Mouse (Mus musculus) bone marrow macrophage, adult 2 months (primary cell): Measurements from ENCODE around the gene Zmym1. TPM values are rescaled to one million over a fixed set of nuclear protein-coding genes. Genes with fewer than 3 reads are reported as not detected.
"Not testable (repeated sequence)": the region's sequence is repeated elsewhere in the genome, so short reads cannot be mapped to it uniquely, and the experiment has no call there.

Experiments used
- H3K27ac ChIP-seq: 2 replicates; pipeline ENCODE4 v1.5.1; 2012; ENCODE audit warnings: low read depth, low read length; ENCODE audit not compliant: insufficient read depth
- H3K4me1 ChIP-seq: 2 replicates; pipeline ENCODE4 v1.6.1; 2012; ENCODE audit warnings: low read length; ENCODE audit not compliant: control insufficient read depth, insufficient read depth
- H3K4me3 ChIP-seq: 2 replicates; pipeline ENCODE4 v1.5.1; 2012; ENCODE audit warnings: mild to moderate bottlenecking, low read length, moderate library complexity; ENCODE audit not compliant: insufficient read depth
- CTCF ChIP-seq: IDR thresholded peaks from 2 replicates; pipeline ENCODE4 v1.5.1; 2012; ENCODE audit warnings: low read depth, mild to moderate bottlenecking, low read length, moderate library complexity
- POLR2A ChIP-seq: IDR thresholded peaks from 2 replicates; pipeline ENCODE4 v1.6.1; 2012; ENCODE audit warnings: mild to moderate bottlenecking, low read depth, low read length, borderline replicate concordance
- polyA plus RNA-seq: library from polyadenylated mRNA; stranded (reverse); fragments of >200 nt; gene quantifications from 2 replicates; pipeline ENCODE4 v1.2.4, GENCODE M21; 2012; ENCODE audit not compliant: missing spikeins, insufficient read depth, insufficient read length

Gene Zmym1
- 8.2 and 13.2 TPM in 2 replicates for polyA plus RNA-seq

DNA sequence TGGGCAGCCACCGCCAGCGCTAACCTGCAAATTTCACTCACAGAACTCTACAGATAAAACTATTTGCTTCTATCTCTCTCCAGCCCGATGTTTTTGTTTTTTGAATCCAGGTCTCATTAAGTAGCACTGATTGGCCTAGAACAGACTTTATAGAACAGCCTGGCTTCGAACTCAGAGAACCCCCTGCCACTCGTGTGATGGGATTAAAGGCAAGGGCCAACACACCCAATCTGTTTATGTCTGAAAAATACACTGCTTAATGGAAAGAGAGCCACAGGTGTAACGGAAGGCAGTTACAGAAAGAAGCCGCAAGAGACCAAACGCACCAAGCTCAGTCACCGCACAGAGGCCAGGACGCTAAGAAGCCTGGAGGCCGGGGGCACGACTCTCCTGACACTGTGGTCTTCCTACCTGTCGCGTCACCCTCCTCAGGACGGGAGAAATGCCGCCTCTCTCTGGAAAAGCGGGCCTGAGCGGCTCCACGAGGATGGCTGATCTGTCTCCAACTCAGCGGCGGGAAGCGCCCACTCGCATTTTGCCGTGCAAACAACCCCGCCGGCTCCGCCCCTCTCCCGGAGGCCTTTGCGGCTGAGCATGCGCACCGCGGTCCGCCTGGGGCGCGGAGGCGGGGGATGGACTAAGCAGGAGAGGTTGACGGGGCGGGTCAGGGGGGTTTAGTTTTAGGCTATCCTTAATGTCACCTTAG lies at the start of gene Zmym1:
Gene Zmym1 (minus strand): TSS at position 568 of the 706 bp plus-strand sequence.
- TF ChIP-seq POLR2A (0 out of 2 replicates have a peak, but pooled peaks have one; percentile 21), CTCF (no peak)
- H3K4me1 ChIP-seq = peaks cover 5% of the 10 kb centered on the region
- peak within 1 kb of the TSS; percentile 96 for H3K4me3 ChIP-seq
- peak within 1 kb of the TSS; percentile 19; the same call in 1 of the 2 replicates for H3K27ac ChIP-seq

DNA sequence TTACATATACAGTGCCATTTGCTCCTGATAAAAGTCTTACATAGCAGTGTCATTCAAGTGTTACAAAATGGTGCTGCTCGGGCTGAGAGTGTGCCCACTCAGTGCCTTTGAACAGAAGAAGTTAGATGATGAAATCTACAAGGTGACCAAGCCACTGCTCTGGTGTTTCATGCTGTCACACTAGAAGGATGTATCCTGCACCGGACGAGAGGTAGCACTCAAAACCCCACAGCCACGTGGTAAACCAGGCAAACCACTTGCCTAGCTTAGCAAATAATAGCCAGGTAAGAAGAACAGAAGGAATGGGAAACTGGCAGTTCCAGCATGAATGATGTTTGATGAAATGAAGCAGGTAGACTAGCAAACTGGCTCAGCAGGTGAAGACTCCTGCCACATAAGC lies 49.6 kb upstream of the Zmym1 start:
- Histone ChIP-seq H3K4me3 (no peak overlapping the region), H3K27ac (no peak overlapping the region), H3K4me1 (no peaks in the 10 kb centered on the region)
- no peak for TF ChIP-seq CTCF
- no peak for TF ChIP-seq POLR2A

DNA sequence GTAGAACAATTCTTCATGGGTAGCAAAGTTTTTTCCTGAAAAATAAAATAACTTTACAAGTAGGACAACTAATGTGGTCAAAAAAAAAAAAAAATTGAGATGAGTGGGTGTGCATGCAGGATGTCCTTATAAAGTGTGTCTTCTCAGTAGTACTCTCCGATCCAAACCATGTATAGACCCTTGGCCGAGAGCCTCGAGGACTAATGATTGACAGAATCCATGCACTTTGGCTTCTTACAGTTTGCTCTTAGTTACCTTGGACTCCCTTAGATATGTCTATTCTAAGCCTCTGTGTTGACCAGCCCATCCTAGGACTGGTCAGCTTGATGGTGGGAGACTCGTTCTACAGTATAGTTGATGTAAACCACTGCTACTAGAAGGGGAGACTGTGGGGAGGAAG lies 46.6 kb upstream of the Zmym1 start:
- TF ChIP-seq CTCF = no peak
- TF ChIP-seq POLR2A = no peak
- Histone ChIP-seq H3K27ac (no peak overlapping the region), H3K4me3 (no peak overlapping the region), H3K4me1 (no peaks in the 10 kb centered on the region)

DNA sequence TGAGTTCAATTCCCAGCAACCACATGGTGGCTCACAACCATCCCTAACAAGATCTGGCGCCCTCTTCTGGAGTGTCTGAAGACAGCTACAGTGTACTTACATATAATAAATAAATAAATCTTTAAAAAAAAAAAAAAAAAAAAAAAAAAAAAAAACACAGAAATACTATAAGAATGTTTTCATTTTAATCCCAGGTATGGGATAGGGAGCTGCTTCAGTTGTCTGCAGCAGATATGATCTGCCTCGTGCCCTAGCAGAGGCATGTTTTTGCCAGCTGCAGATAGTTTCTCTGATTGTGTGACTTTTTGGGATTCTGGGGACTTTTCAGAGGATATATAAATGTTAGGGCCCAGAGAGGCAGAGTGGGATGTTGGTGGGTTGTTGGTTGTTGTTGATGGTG lies 38.6 kb upstream of the Zmym1 start:
- not testable (repeated sequence) for H3K4me3 ChIP-seq, H3K4me1 ChIP-seq, H3K27ac ChIP-seq

DNA sequence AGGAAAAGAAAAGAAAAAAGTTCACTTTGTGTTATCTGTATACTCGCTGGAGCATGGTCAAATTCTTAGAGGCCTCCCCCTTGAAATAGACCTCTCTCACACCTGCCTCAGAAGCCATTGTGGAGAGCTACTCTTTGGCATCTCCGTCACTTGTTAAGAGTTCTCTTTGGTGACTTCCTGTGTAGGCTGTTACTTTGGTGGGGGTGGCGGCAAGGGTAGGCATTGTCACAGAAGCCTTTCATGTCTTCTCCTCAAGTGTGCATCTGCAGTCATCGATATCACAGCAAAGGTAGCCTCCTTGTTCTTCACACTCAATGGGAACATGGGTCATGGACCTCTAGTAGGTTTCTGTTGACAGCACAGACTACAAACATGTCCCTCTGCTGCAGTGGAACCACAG lies 34.1 kb upstream of the Zmym1 start:
- no peak overlapping the region for H3K27ac ChIP-seq
- no peak overlapping the region for H3K4me3 ChIP-seq
- H3K4me1 ChIP-seq = no peaks in the 10 kb centered on the region
- TF ChIP-seq POLR2A = no peak
- TF ChIP-seq CTCF = no peak

DNA sequence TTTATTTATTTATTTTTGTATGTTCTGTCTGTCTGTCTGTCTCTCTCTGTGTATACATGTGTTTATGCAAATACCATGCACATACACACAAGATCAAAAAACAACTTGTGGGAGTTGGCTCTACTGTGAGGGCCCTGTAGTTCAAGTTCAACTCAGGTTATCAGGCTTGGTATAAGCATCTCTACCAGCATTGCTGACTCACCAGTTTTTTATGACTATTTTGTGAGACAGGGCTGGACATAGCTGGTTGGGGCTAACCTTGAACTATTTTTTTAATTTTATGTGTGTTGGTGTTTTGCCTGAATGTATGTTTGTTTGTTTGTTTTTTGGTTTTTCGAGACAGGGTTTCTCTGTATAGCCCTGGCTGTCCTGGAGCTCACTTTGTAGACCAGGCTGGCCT lies 30.2 kb upstream of the Zmym1 start:
- H3K27ac ChIP-seq = no peak overlapping the region
- TF ChIP-seq POLR2A = no peak
- TF ChIP-seq CTCF = no peak
- no peak overlapping the region for H3K4me3 ChIP-seq
- no peaks in the 10 kb centered on the region for H3K4me1 ChIP-seq

DNA sequence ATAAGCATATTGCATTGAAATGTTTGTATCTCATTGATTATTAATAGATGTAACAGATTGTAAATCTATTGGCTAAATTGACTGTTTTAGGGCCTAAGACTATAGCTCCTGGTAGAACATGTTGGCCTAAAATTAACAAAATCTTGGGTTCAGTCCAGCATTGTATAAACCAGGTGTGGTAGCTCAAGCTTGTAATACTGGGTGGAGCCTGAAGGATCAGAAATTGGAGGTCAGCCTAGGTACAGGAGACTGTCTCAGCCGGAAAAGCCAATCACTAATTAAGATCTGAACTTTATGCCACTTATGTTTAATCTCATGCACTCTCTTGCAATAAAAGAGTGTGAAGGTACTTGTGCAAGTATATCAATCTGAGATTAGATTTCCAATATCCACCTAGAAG lies 24.8 kb upstream of the Zmym1 start:
- TF ChIP-seq CTCF (no peak), POLR2A (no peak)
- H3K4me1 ChIP-seq = peaks cover 2% of the 10 kb centered on the region; the same call in 1 of the 2 replicates

DNA sequence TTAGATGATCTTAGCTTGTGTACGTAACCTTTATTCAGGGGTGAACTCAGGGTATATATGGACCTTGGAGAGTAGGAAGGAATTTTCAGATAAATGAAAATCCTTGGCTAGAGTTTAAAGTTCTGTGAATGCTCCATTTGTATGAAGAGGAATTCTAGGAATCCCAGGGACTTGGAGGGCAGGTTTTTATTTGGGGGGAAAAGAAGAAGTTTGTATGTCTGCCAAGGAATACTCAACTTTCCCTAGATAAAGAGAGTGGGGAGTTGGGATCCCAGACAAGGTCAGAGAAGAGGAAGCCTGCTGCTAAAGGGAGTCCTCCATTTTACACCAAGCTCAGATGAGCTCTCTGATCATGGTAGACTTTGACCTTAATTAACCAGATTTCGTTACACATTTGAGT lies 22.2 kb upstream of the Zmym1 start:
- H3K4me1 ChIP-seq = peaks cover 6% of the 10 kb centered on the region
- no peak overlapping the region for H3K27ac ChIP-seq
- no peak overlapping the region for H3K4me3 ChIP-seq
- TF ChIP-seq POLR2A (no peak), CTCF (no peak)

More for the DNA sequence above, 24.8 kb upstream of the Zmym1 start:
- Histone ChIP-seq H3K27ac (no peak overlapping the region), H3K4me3 (no peak overlapping the region)

DNA sequence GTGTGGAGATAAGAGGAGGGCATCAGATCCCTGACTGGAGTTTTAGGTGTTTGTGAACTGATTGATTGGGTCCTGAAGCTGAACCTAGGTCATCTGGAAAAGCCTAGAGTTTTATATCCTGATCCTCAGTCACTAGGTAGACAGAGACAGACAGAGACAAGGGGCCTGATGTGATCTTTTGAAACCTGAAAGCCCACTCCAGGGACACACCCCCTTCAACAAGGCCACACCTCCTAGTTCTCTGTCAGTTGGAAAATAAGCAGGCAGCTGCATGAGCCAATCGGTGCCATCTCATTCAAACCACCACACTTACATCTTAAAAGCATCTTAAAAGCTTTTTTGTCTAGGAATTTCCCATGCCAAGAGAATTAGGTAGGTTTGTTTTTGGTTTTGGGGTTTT lies 19.9 kb upstream of the Zmym1 start:
- Histone ChIP-seq H3K4me1 (peaks cover 9% of the 10 kb centered on the region), H3K4me3 (no peak overlapping the region), H3K27ac (no peak overlapping the region)
- TF ChIP-seq POLR2A = no peak
- TF ChIP-seq CTCF = no peak

DNA sequence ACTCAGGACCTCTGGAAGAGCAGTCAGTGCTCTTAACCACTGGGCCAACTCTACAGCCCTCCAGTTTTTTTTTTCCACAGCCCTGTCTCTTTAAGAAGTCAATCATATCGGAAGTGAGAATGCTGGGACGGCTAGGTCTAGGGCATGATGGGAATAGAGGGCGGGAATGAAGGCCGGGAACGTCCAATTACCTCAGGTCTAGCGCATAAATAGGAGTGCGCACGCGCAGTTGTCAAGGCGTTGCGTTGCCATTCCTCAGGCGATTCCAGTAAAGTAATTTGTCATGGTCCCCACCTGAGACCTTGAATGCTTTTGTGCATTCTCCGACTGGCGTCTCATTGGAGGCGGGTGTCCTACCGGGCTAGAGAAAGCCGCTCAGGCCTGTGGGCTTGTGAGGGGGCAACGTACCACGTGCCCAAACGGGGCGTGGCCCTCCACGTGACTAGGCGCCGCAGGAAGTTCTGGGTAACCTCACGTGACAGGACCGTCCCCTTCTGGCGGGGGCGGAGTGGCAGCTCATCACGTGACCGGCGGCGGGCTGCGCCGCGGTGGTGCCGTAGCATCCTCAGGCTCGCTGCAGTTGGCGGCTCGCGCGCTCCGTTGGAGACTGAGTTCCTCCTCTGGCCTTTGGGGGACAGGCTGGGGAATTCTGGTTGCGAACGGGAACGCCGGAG lies 16.1 kb upstream of the Zmym1 start, which contains the start of gene Zmym6:
Gene Zmym6 (plus strand): TSS at position 509 of the 674 bp plus-strand sequence.
- TF ChIP-seq POLR2A (no peak), CTCF (no peak)
- H3K27ac ChIP-seq = peak within 1 kb of the TSS; percentile 94
- peak within 1 kb of the TSS; percentile 59 for H3K4me3 ChIP-seq
- peaks cover 7% of the 10 kb centered on the region for H3K4me1 ChIP-seq

DNA sequence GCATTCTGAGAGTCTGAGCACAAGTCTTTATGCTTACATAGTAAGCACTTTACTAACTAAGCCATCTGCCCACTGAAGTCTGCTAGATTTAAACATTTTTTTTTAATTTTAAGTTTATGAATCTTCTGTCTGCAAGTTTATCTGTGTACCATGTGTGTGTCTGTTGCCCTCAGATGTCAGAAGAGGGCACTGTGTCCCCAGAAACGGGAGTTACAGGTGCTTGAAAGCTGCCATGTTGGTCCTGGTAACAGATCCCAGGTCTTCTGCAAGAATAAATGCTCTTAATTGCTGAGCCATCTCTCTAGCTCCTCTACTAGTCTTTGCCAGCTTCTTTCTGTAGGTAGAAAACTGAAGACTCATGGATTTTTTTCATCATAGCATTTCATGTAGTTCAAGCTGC lies 14.0 kb upstream of the Zmym1 start:
- TF ChIP-seq CTCF (no peak), POLR2A (no peak)

More for the DNA sequence above, 14.0 kb upstream of the Zmym1 start:
- peaks cover 7% of the 10 kb centered on the region for H3K4me1 ChIP-seq
- no peak overlapping the region for H3K27ac ChIP-seq
- no peak overlapping the region for H3K4me3 ChIP-seq
